Mouse (Mus musculus) heart, embryonic 11.5 days (tissue): ENCODE data around the gene Rbm3. TPM values are rescaled to one million over a fixed set of nuclear protein-coding genes. Genes with fewer than 3 reads are reported as not detected.

ENCODE experiments used
- ATAC-seq: fragments of 200-750 bp; cut with Nextera tagmentation; replicated peaks from 2 replicates; pipeline ENCODE4 v1.8.0; 2017; ENCODE audit warnings: moderate library complexity; ENCODE audit not compliant: insufficient number of reproducible peaks, low FRiP score, low TSS enrichment
- H3K27ac ChIP-seq: fragments of 300-500 bp; sonication (generic); 2 replicates; pipeline ENCODE4 v1.5.1; 2014; ENCODE audit warnings: mild to moderate bottlenecking, low read depth, low read length
- H3K27me3 ChIP-seq: fragments of 300-500 bp; sonication (generic); 2 replicates; pipeline ENCODE4 v1.6.1; 2014; ENCODE audit warnings: mild to moderate bottlenecking, low read length, mixed read lengths; ENCODE audit not compliant: control insufficient read depth, insufficient read depth
- H3K36me3 ChIP-seq: fragments of 300-500 bp; sonication (generic); 2 replicates; pipeline ENCODE4 v1.6.1; 2014; ENCODE audit warnings: mild to moderate bottlenecking, low read length, moderate library complexity, mixed read lengths; ENCODE audit not compliant: control insufficient read depth, insufficient read depth
- H3K4me1 ChIP-seq: fragments of 300-500 bp; sonication (generic); 2 replicates; pipeline ENCODE4 v1.6.1; 2014; ENCODE audit warnings: low read length; ENCODE audit not compliant: control insufficient read depth, insufficient read depth
- H3K4me2 ChIP-seq: fragments of 300-500 bp; sonication (generic); 2 replicates; pipeline ENCODE4 v1.6.1; 2014; ENCODE audit warnings: mild to moderate bottlenecking, moderate library complexity
- H3K4me3 ChIP-seq: fragments of 300-500 bp; sonication (generic); 2 replicates; pipeline ENCODE4 v1.5.1; 2014; ENCODE audit warnings: low read depth, low read length
- H3K9ac ChIP-seq: fragments of 300-500 bp; sonication (generic); 2 replicates; pipeline ENCODE4 v1.6.1; 2014; ENCODE audit warnings: mild to moderate bottlenecking, low read depth, low read length, moderate library complexity
- H3K9me3 ChIP-seq: fragments of 300-500 bp; sonication (generic); replicated peaks from 2 replicates; pipeline ENCODE4 v1.6.1; 2016; ENCODE audit warnings: low read length; ENCODE audit not compliant: control insufficient read depth
- whole genome bisulfite sequencing: fragments of 180-500 bp; shearing (Covaris S2); extraction: QIAGEN DNeasy Blood & Tissue Kit; methylation state at CpG from one replicate; pipeline ENCODE4 v1.1.7; 2014; ENCODE audit not compliant: insufficient replicate concordance; 5-methylcytosine and 5-hydroxymethylcytosine counted together
- polyA plus RNA-seq: library from polyadenylated mRNA; unstranded; fragments of >200 nt; fragmentation: Nextera tagmentation; extraction: Ambion mirVana; gene quantifications from 2 replicates; pipeline ENCODE4 v1.2.1, GENCODE M21; 2014

Rbm3 gene
- polyA plus RNA-seq, 1 experiment from 2014 or later = 320 TPM

GRCm38 (mm10) chrX:8175504-8176385, 30.1 kb upstream of the Rbm3 start, which contains the start of gene Tbc1d25:
Gene Tbc1d25, minus strand, starts transcription at chrX:8176181.
- Histone ChIP-seq H3K27me3 (no peaks in the 10 kb centered on the region), H3K4me2 (peak within 1 kb of the TSS; percentile 61), H3K4me3 (peak within 1 kb of the TSS; percentile 61), H3K27ac (peak within 1 kb of the TSS; percentile 64; the same call in 1 of the 2 replicates), H3K9me3 (no peaks in the 10 kb centered on the region), H3K36me3 (no peaks in the 10 kb centered on the region), H3K9ac (peak within 1 kb of the TSS; percentile 69), H3K4me1 (no peaks in the 10 kb centered on the region)
- peak; percentile 95 for ATAC-seq
- 11% methylated on average over 55 of the region's 56 CpGs for WGBS

- Histone ChIP-seq H3K9ac (peak overlapping the region; percentile 69), H3K4me1 (no peaks in the 10 kb centered on the region), H3K27ac (no peak overlapping the region), H3K4me3 (peak overlapping the region; percentile 61), H3K4me2 (peak overlapping the region; percentile 61), H3K27me3 (no peaks in the 10 kb centered on the region), H3K9me3 (no peaks in the 10 kb centered on the region), H3K36me3 (no peaks in the 10 kb centered on the region)
- 21% methylated on average over 4 of the region's 4 CpGs for WGBS
- no peak; the same call in 1 of the 2 replicates for ATAC-seq
Observed at GRCm38 (mm10) chrX:8175169-8175503, 29.5 kb upstream of the Rbm3 start.

GRCm38 (mm10) chrX:8167716-8168647, 22.3 kb upstream of the Rbm3 start:
- H3K4me1 ChIP-seq = no peaks in the 10 kb centered on the region
- H3K27me3 ChIP-seq = no peaks in the 10 kb centered on the region
- no peaks in the 10 kb centered on the region for H3K9me3 ChIP-seq
- WGBS = 84% methylated on average over 9 of the region's 10 CpGs
- H3K27ac ChIP-seq = no peak overlapping the region
- H3K36me3 ChIP-seq = no peaks in the 10 kb centered on the region
- no peak overlapping the region for H3K9ac ChIP-seq
- no peak overlapping the region for H3K4me2 ChIP-seq
- H3K4me3 ChIP-seq = no peak overlapping the region
- no peak for ATAC-seq

- Histone ChIP-seq H3K4me3 (no peak overlapping the region), H3K36me3 (no peaks in the 10 kb centered on the region), H3K4me2 (no peak overlapping the region), H3K27me3 (no peaks in the 10 kb centered on the region), H3K4me1 (no peaks in the 10 kb centered on the region), H3K9ac (no peak overlapping the region), H3K27ac (no peak overlapping the region), H3K9me3 (no peaks in the 10 kb centered on the region)
- 85% methylated on average over 4 of the region's 4 CpGs for WGBS
- ATAC-seq = no peak
Observed at GRCm38 (mm10) chrX:8164471-8164870, 18.8 kb upstream of the Rbm3 start.

- H3K27ac ChIP-seq = no peak overlapping the region
- H3K9ac ChIP-seq = no peak overlapping the region
- 77% methylated on average over 5 of the region's 5 CpGs for WGBS
Observed at GRCm38 (mm10) chrX:8163076-8163475, 17.4 kb upstream of the Rbm3 start.

GRCm38 (mm10) chrX:8143750-8144149, 1.9 kb downstream of the Rbm3 start:
- 80% methylated on average over 7 of the region's 7 CpGs for WGBS
- H3K36me3 ChIP-seq = peaks cover 5% of the 10 kb centered on the region; the same call in 1 of the 2 replicates
- H3K9me3 ChIP-seq = no peaks in the 10 kb centered on the region
- peak overlapping the region; percentile 74 for H3K4me2 ChIP-seq
- no peaks in the 10 kb centered on the region for H3K27me3 ChIP-seq
- H3K27ac ChIP-seq = 0 out of 2 replicates have a peak overlapping the region, but pooled peaks have one; percentile 15
- peaks cover 5% of the 10 kb centered on the region; the same call in 1 of the 2 replicates for H3K4me1 ChIP-seq
- ATAC-seq = no peak
- peak overlapping the region; percentile 87; the same call in 1 of the 2 replicates for H3K9ac ChIP-seq
- H3K4me3 ChIP-seq = peak overlapping the region; percentile 67

More at GRCm38 (mm10) chrX:8163076-8163475, 17.4 kb upstream of the Rbm3 start:
- Histone ChIP-seq H3K9me3 (no peaks in the 10 kb centered on the region), H3K27me3 (no peaks in the 10 kb centered on the region), H3K4me1 (no peaks in the 10 kb centered on the region), H3K4me2 (no peak overlapping the region), H3K4me3 (no peak overlapping the region), H3K36me3 (no peaks in the 10 kb centered on the region)
- no peak for ATAC-seq

- no peak overlapping the region for H3K27ac ChIP-seq
- 72% methylated on average over 7 of the region's 7 CpGs for WGBS
- no peak overlapping the region for H3K9ac ChIP-seq
- no peak overlapping the region for H3K4me2 ChIP-seq
- H3K27me3 ChIP-seq = no peaks in the 10 kb centered on the region
- no peaks in the 10 kb centered on the region for H3K9me3 ChIP-seq
- no peak overlapping the region for H3K4me3 ChIP-seq
- no peak for ATAC-seq
- H3K4me1 ChIP-seq = peaks cover 5% of the 10 kb centered on the region; the same call in 1 of the 2 replicates
- peaks cover 5% of the 10 kb centered on the region; the same call in 1 of the 2 replicates for H3K36me3 ChIP-seq
Observed at GRCm38 (mm10) chrX:8142948-8143347, 2.7 kb downstream of the Rbm3 start.

GRCm38 (mm10) chrX:8141058-8141457, 4.6 kb downstream of the Rbm3 start:
- H3K4me2 ChIP-seq = no peak overlapping the region
- H3K4me1 ChIP-seq = peaks cover 5% of the 10 kb centered on the region; the same call in 1 of the 2 replicates
- no peak overlapping the region for H3K4me3 ChIP-seq
- 76% methylated on average over 3 of the region's 3 CpGs for WGBS
- no peak for ATAC-seq
- H3K9me3 ChIP-seq = no peaks in the 10 kb centered on the region
- peaks cover 5% of the 10 kb centered on the region; the same call in 1 of the 2 replicates for H3K36me3 ChIP-seq
- no peaks in the 10 kb centered on the region for H3K27me3 ChIP-seq
- H3K27ac ChIP-seq = no peak overlapping the region
- no peak overlapping the region for H3K9ac ChIP-seq
